Mouse (Mus musculus): ENCODE measurements around the gene Kncn.

DNA sequence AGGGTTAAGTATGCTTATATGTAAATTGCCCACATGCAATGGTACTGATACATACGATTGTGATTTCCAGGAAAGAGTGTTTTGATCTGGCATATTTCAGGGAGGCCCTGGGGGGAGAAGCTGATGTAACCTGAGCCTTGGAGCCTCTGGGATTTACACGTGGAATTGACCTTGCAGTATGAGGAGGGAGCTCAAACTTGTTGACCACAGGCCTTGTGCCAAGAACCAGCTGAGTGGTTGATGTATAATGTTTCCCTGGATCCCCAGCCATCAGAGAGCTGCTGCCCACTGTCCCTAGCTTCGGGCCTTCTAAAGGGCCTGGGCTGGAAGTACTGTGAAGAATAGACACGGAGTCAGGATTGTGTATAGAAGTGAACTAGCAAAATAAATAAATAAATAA is 44.2 kb upstream of the Kncn start:
- TF ChIP-seq TAL1 (conservative IDR thresholded peaks at IDR 0.05; ENCODE audit: low read depth, low read length) (no peak), CTCF (IDR thresholded peaks at IDR 0.05; ENCODE audit: low read depth, low read length) (no peak)

Data from G1E (cell line).